Mouse (Mus musculus) neural tube, embryonic 10.5 days (tissue): ENCODE data around the gene Zbtb20.

ENCODE experiments used
- DNase-seq: peaks from one replicate; pipeline ENCODE4 v3.0.0-alpha.2; 2017; ENCODE audit warnings: low spot score; ENCODE audit errors: extremely low spot score

Zbtb20 gene

GRCm38 (mm10) chr16:42875852-42875980 is at the start of gene Zbtb20:
Gene Zbtb20 (plus strand): TSS chr16:42875881.
- DNase-seq, result no peak

GRCm38 (mm10) chr16:42835940-42836339 is 39.7 kb upstream of the Zbtb20 start:
- no peak for DNase-seq

GRCm38 (mm10) chr16:42836404-42837120 is 39.1 kb upstream of the Zbtb20 start:
- DNase-seq, result no peak

GRCm38 (mm10) chr16:42838226-42838625 is 37.5 kb upstream of the Zbtb20 start:
- no peak for DNase-seq

- no peak for DNase-seq
Measured at GRCm38 (mm10) chr16:42857564-42858183, 18.0 kb upstream of the Zbtb20 start.

GRCm38 (mm10) chr16:42859251-42859650 is 16.4 kb upstream of the Zbtb20 start:
- DNase-seq, result no peak

GRCm38 (mm10) chr16:42863231-42863630 is 12.4 kb upstream of the Zbtb20 start:
- no peak for DNase-seq

GRCm38 (mm10) chr16:42866061-42866460 is 9.6 kb upstream of the Zbtb20 start:
- DNase-seq, result no peak

- no peak for DNase-seq
Measured at GRCm38 (mm10) chr16:42872101-42872500, 3.6 kb upstream of the Zbtb20 start.

- DNase-seq, result no peak
Measured at GRCm38 (mm10) chr16:42873942-42874341, 1.7 kb upstream of the Zbtb20 start.

GRCm38 (mm10) chr16:42874456-42874855 is 1.2 kb upstream of the Zbtb20 start:
- peak; percentile 36 for DNase-seq

- peak; percentile 95 for DNase-seq
Measured at GRCm38 (mm10) chr16:42874910-42875851, 500 bp upstream of the Zbtb20 start.

GRCm38 (mm10) chr16:42876021-42877000 is 630 bp downstream of the Zbtb20 start:
- peak; percentile 81 for DNase-seq

GRCm38 (mm10) chr16:42880046-42880445 is 4.4 kb downstream of the Zbtb20 start:
- DNase-seq, result no peak

GRCm38 (mm10) chr16:42885538-42885937 is 9.9 kb downstream of the Zbtb20 start:
- DNase-seq, result no peak

- DNase-seq, result no peak
Measured at GRCm38 (mm10) chr16:42885964-42886363, 10.3 kb downstream of the Zbtb20 start.

- no peak for DNase-seq
Measured at GRCm38 (mm10) chr16:42897125-42897693, 21.5 kb downstream of the Zbtb20 start.

- no peak for DNase-seq
Measured at GRCm38 (mm10) chr16:42900328-42900727, 24.6 kb downstream of the Zbtb20 start.

- no peak for DNase-seq
Measured at GRCm38 (mm10) chr16:42907283-42907701, 31.6 kb downstream of the Zbtb20 start.

- no peak for DNase-seq
Measured at GRCm38 (mm10) chr16:42908381-42908780, 32.7 kb downstream of the Zbtb20 start.

- no peak for DNase-seq
Measured at GRCm38 (mm10) chr16:42908896-42909295, 33.2 kb downstream of the Zbtb20 start.
